Mouse (Mus musculus): ENCODE data around the gene Dgcr2.

Dgcr2 gene

GRCm38 (mm10) chr16:17809125-17809524 lies 89.2 kb downstream of the Dgcr2 start:
- no peak for DNase-seq (ENCODE audit: low read depth, low spot score)

GRCm38 (mm10) chr16:17807192-17808009 lies 91.0 kb downstream of the Dgcr2 start:
- DNase-seq (ENCODE audit: low read depth, low spot score): peak; percentile 90

- no peak for DNase-seq (ENCODE audit: low read depth, low spot score)
Measured at GRCm38 (mm10) chr16:17806581-17807191, 91.7 kb downstream of the Dgcr2 start.

GRCm38 (mm10) chr16:17804982-17805381 lies 93.4 kb downstream of the Dgcr2 start:
- DNase-seq (ENCODE audit: low read depth, low spot score): no peak

- peak; percentile 60 for DNase-seq (ENCODE audit: low read depth, low spot score)
Measured at GRCm38 (mm10) chr16:17804449-17804912, 93.9 kb downstream of the Dgcr2 start.

- no peak for DNase-seq (ENCODE audit: low read depth, low spot score)
Measured at GRCm38 (mm10) chr16:17803675-17804448, 94.5 kb downstream of the Dgcr2 start.

GRCm38 (mm10) chr16:17802839-17803674 lies 95.3 kb downstream of the Dgcr2 start:
- DNase-seq (ENCODE audit: low read depth, low spot score): no peak

- no peak for DNase-seq (ENCODE audit: low read depth, low spot score)
Measured at GRCm38 (mm10) chr16:17802456-17802838, 95.9 kb downstream of the Dgcr2 start.

GRCm38 (mm10) chr16:17801777-17802455 lies 96.4 kb downstream of the Dgcr2 start:
- DNase-seq (ENCODE audit: low read depth, low spot score): no peak

GRCm38 (mm10) chr16:17799584-17799983 lies 98.8 kb downstream of the Dgcr2 start:
- no peak for DNase-seq (ENCODE audit: low read depth, low spot score)

- DNase-seq (ENCODE audit: low read depth, low spot score): no peak
Measured at GRCm38 (mm10) chr16:17798321-17799180, 99.8 kb downstream of the Dgcr2 start.

GRCm38 (mm10) chr16:17797812-17798311 lies 100.5 kb downstream of the Dgcr2 start:
- no peak for DNase-seq (ENCODE audit: low read depth, low spot score)

GRCm38 (mm10) chr16:17796971-17797811 lies 101.2 kb downstream of the Dgcr2 start, which contains the start of gene Scarf2:
TSS of gene Scarf2 (plus strand) at chr16:17797282.
- DNase-seq (ENCODE audit: low read depth, low spot score): no peak

- no peak for DNase-seq (ENCODE audit: low read depth, low spot score)
Measured at GRCm38 (mm10) chr16:17796519-17796918, 101.8 kb downstream of the Dgcr2 start.

GRCm38 (mm10) chr16:17795643-17796042 lies 102.7 kb downstream of the Dgcr2 start:
- DNase-seq (ENCODE audit: low read depth, low spot score): no peak

GRCm38 (mm10) chr16:17794047-17794446 lies 104.3 kb downstream of the Dgcr2 start:
- no peak for DNase-seq (ENCODE audit: low read depth, low spot score)

GRCm38 (mm10) chr16:17792728-17793127 lies 105.6 kb downstream of the Dgcr2 start:
- no peak for DNase-seq (ENCODE audit: low read depth, low spot score)
